Mouse (Mus musculus) forebrain, embryonic 15.5 days (tissue): ENCODE results near the gene Ranbp3. TPM values are rescaled to one million over a fixed set of nuclear protein-coding genes. Genes with fewer than 3 reads are reported as not detected.
A peak's percentile ranks its signal among the peaks of the same experiment; 100 is the strongest.

Experiments
- ATAC-seq: fragments of 200-750 bp; cut with Nextera tagmentation; replicated peaks from 2 replicates; pipeline ENCODE4 v1.8.0; 2017; ENCODE audit warnings: mild to moderate bottlenecking, moderate TSS enrichment, moderate library complexity
- H3K27ac ChIP-seq: fragments of 300-500 bp; sonication (generic); replicated peaks from 2 replicates; pipeline ENCODE4 v1.5.1; 2015; ENCODE audit warnings: mild to moderate bottlenecking, inconsistent platforms
- H3K27me3 ChIP-seq: fragments of 300-500 bp; sonication (generic); 2 replicates; pipeline ENCODE4 v1.6.1; 2015; ENCODE audit warnings: inconsistent platforms
- H3K36me3 ChIP-seq: fragments of 300-500 bp; sonication (generic); 2 replicates; pipeline ENCODE4 v1.6.1; 2015; ENCODE audit warnings: mild to moderate bottlenecking, inconsistent platforms
- H3K4me1 ChIP-seq: fragments of 300-500 bp; sonication (generic); 2 replicates; pipeline ENCODE4 v1.6.1; 2015; ENCODE audit warnings: inconsistent platforms
- H3K4me2 ChIP-seq: fragments of 300-500 bp; sonication (generic); replicated peaks from 2 replicates; pipeline ENCODE4 v1.6.1; 2015; ENCODE audit warnings: mild to moderate bottlenecking, inconsistent platforms
- H3K4me3 ChIP-seq: fragments of 300-500 bp; sonication (generic); 2 replicates; pipeline ENCODE4 v1.5.1; 2015; ENCODE audit warnings: mild to moderate bottlenecking, inconsistent platforms
- H3K9ac ChIP-seq: fragments of 300-500 bp; sonication (generic); replicated peaks from 2 replicates; pipeline ENCODE4 v1.6.1; 2015; ENCODE audit warnings: mild to moderate bottlenecking, inconsistent platforms
- H3K9me3 ChIP-seq: fragments of 300-500 bp; sonication (generic); 2 replicates; pipeline ENCODE4 v1.6.1; 2016; ENCODE audit warnings: inconsistent platforms
- WGBS: fragments of 180-500 bp; shearing (Covaris S2); methylation state at CpG from one replicate; pipeline ENCODE4 v1.1.7; 2015; ENCODE audit warnings: mixed read lengths; 5-methylcytosine and 5-hydroxymethylcytosine counted together
- polyA plus RNA-seq: library from polyadenylated mRNA; unstranded; fragments of >200 nt; fragmentation: Nextera tagmentation; extraction: Ambion mirVana; gene quantifications from 2 replicates; pipeline ENCODE4 v1.2.1, GENCODE M21; 2015

Ranbp3 gene
- polyA plus RNA-seq, 1 experiment from 2014 or later: 115 TPM

GRCm38 (mm10) chr17:56738221-56738620, 65.1 kb downstream of the Ranbp3 start:
- H3K4me1 ChIP-seq: no peaks in the 10 kb centered on the region
- no peaks in the 10 kb centered on the region for H3K9me3 ChIP-seq
- no peaks in the 10 kb centered on the region for H3K36me3 ChIP-seq
- ATAC-seq: no peak
- no peak overlapping the region for H3K27ac ChIP-seq
- no peak overlapping the region for H3K4me2 ChIP-seq
- H3K4me3 ChIP-seq: no peak overlapping the region
- H3K27me3 ChIP-seq: no peaks in the 10 kb centered on the region
- WGBS: 88% methylated on average over 10 of the region's 10 CpGs
- H3K9ac ChIP-seq: no peak overlapping the region

- no peaks in the 10 kb centered on the region for H3K36me3 ChIP-seq
These were observed 67.2 kb downstream of the Ranbp3 start for GRCm38 (mm10) chr17:56740118-56740787.

GRCm38 (mm10) chr17:56740788-56741160, 67.7 kb downstream of the Ranbp3 start:
- WGBS: 80% methylated on average over 17 of the region's 17 CpGs
- Histone ChIP-seq H3K27me3 (no peaks in the 10 kb centered on the region), H3K4me3 (no peak overlapping the region), H3K36me3 (no peaks in the 10 kb centered on the region), H3K27ac (no peak overlapping the region), H3K9ac (no peak overlapping the region), H3K4me1 (no peaks in the 10 kb centered on the region), H3K4me2 (no peak overlapping the region), H3K9me3 (no peaks in the 10 kb centered on the region)
- ATAC-seq: no peak

More at GRCm38 (mm10) chr17:56740118-56740787, 67.2 kb downstream of the Ranbp3 start:
- no peak for ATAC-seq
- Histone ChIP-seq H3K9ac (no peak overlapping the region), H3K4me2 (no peak overlapping the region), H3K27me3 (no peaks in the 10 kb centered on the region), H3K27ac (no peak overlapping the region), H3K4me1 (no peaks in the 10 kb centered on the region), H3K9me3 (no peaks in the 10 kb centered on the region), H3K4me3 (no peak overlapping the region)
- 81% methylated on average over 17 of the region's 17 CpGs for WGBS

GRCm38 (mm10) chr17:56744173-56744572, 71.1 kb downstream of the Ranbp3 start:
- ATAC-seq: no peak
- no peaks in the 10 kb centered on the region for H3K27me3 ChIP-seq
- no peak overlapping the region for H3K9ac ChIP-seq
- H3K36me3 ChIP-seq: no peaks in the 10 kb centered on the region
- H3K27ac ChIP-seq: no peak overlapping the region
- H3K9me3 ChIP-seq: no peaks in the 10 kb centered on the region
- no peak overlapping the region for H3K4me3 ChIP-seq
- 61% methylated on average over 5 of the region's 5 CpGs for WGBS
- H3K4me1 ChIP-seq: no peaks in the 10 kb centered on the region
- H3K4me2 ChIP-seq: no peak overlapping the region

GRCm38 (mm10) chr17:56751404-56752072, 78.4 kb downstream of the Ranbp3 start:
- H3K4me2 ChIP-seq: peak overlapping the region; percentile 55
- no peaks in the 10 kb centered on the region for H3K36me3 ChIP-seq
- peaks cover 45% of the 10 kb centered on the region for H3K27me3 ChIP-seq
- H3K27ac ChIP-seq: no peak overlapping the region
- WGBS: 17% methylated on average over 71 of the region's 71 CpGs
- no peaks in the 10 kb centered on the region for H3K4me1 ChIP-seq
- peak overlapping the region; percentile 40 for H3K4me3 ChIP-seq
- no peaks in the 10 kb centered on the region for H3K9me3 ChIP-seq
- H3K9ac ChIP-seq: no peak overlapping the region; the same call in 1 of the 2 replicates
- peak; percentile 85 for ATAC-seq

- no peaks in the 10 kb centered on the region for H3K9me3 ChIP-seq
- no peak overlapping the region for H3K27ac ChIP-seq
- H3K4me3 ChIP-seq: no peak overlapping the region
- H3K4me1 ChIP-seq: peaks cover 11% of the 10 kb centered on the region
- whole genome bisulfite sequencing: 26% methylated on average over 15 of the region's 15 CpGs
- peaks cover 61% of the 10 kb centered on the region for H3K27me3 ChIP-seq
- H3K9ac ChIP-seq: no peak overlapping the region
- H3K36me3 ChIP-seq: no peaks in the 10 kb centered on the region
- ATAC-seq: no peak
- no peak overlapping the region for H3K4me2 ChIP-seq
These were observed 80.4 kb downstream of the Ranbp3 start for GRCm38 (mm10) chr17:56753452-56753851.

GRCm38 (mm10) chr17:56754271-56755185, 81.4 kb downstream of the Ranbp3 start:
- Histone ChIP-seq H3K4me3 (no peak overlapping the region), H3K27ac (no peak overlapping the region), H3K27me3 (peaks cover 62% of the 10 kb centered on the region), H3K36me3 (no peaks in the 10 kb centered on the region), H3K4me2 (no peak overlapping the region), H3K9ac (no peak overlapping the region), H3K9me3 (no peaks in the 10 kb centered on the region), H3K4me1 (peaks cover 11% of the 10 kb centered on the region)
- WGBS: 17% methylated on average over 36 of the region's 36 CpGs
- ATAC-seq: no peak

- ATAC-seq: no peak; the same call in 1 of the 2 replicates
These were observed 83.8 kb downstream of the Ranbp3 start for GRCm38 (mm10) chr17:56756703-56757399.

GRCm38 (mm10) chr17:56757416-56758123, 84.5 kb downstream of the Ranbp3 start, which contains the start of gene Nrtn:
Gene Nrtn, minus strand, starts transcription at chr17:56757530.
- H3K4me1 ChIP-seq: peaks cover 21% of the 10 kb centered on the region
- H3K27me3 ChIP-seq: peaks cover 62% of the 10 kb centered on the region
- no peak within 1 kb of the TSS for H3K27ac ChIP-seq
- no peaks in the 10 kb centered on the region for H3K9me3 ChIP-seq
- peak within 1 kb of the TSS; percentile 37; the same call in 1 of the 2 replicates for H3K9ac ChIP-seq
- H3K4me3 ChIP-seq: peak within 1 kb of the TSS; percentile 41
- WGBS: under 1% methylated on average over 47 of the region's 48 CpGs
- no peaks in the 10 kb centered on the region for H3K36me3 ChIP-seq
- peak; percentile 24 for ATAC-seq
- peak within 1 kb of the TSS; percentile 75 for H3K4me2 ChIP-seq

More at GRCm38 (mm10) chr17:56756703-56757399, 83.8 kb downstream of the Ranbp3 start:
- H3K4me1 ChIP-seq: peaks cover 16% of the 10 kb centered on the region
- 2% methylated on average over 49 of the region's 51 CpGs for WGBS
- H3K9me3 ChIP-seq: no peaks in the 10 kb centered on the region
- peak overlapping the region; percentile 37; the same call in 1 of the 2 replicates for H3K9ac ChIP-seq
- H3K27ac ChIP-seq: no peak overlapping the region
- peaks cover 69% of the 10 kb centered on the region for H3K27me3 ChIP-seq
- peak overlapping the region; percentile 75 for H3K4me2 ChIP-seq
- H3K36me3 ChIP-seq: no peaks in the 10 kb centered on the region
- peak overlapping the region; percentile 41 for H3K4me3 ChIP-seq

- no peak for ATAC-seq
- Histone ChIP-seq H3K27me3 (peaks cover 56% of the 10 kb centered on the region), H3K9ac (no peak overlapping the region), H3K4me2 (no peak overlapping the region), H3K4me1 (peaks cover 26% of the 10 kb centered on the region), H3K9me3 (no peaks in the 10 kb centered on the region), H3K36me3 (no peaks in the 10 kb centered on the region), H3K27ac (no peak overlapping the region), H3K4me3 (no peak overlapping the region)
- 5% methylated on average over 12 of the region's 12 CpGs for WGBS
These were observed 85.0 kb downstream of the Ranbp3 start for GRCm38 (mm10) chr17:56758132-56758531.

GRCm38 (mm10) chr17:56759261-56759660, 86.2 kb downstream of the Ranbp3 start:
- Histone ChIP-seq H3K4me3 (no peak overlapping the region), H3K27ac (no peak overlapping the region), H3K9ac (no peak overlapping the region), H3K4me2 (no peak overlapping the region), H3K9me3 (no peaks in the 10 kb centered on the region), H3K36me3 (no peaks in the 10 kb centered on the region), H3K4me1 (peaks cover 35% of the 10 kb centered on the region), H3K27me3 (peaks cover 46% of the 10 kb centered on the region)
- ATAC-seq: no peak
- WGBS: 68% methylated on average over 7 of the region's 7 CpGs
